Mouse (Mus musculus) C2C12 (cell line): ENCODE data around the gene Wipf2.

Experiments
- CEBPB ChIP-seq: IDR thresholded peaks from one replicate; pipeline ENCODE4 v1.6.1; 2011; ENCODE audit warnings: low read depth, mild to moderate bottlenecking, control low read depth, moderate library complexity
- CTCF ChIP-seq: IDR thresholded peaks from one replicate; pipeline ENCODE4 v1.5.1; 2011; ENCODE audit not compliant: control insufficient read depth, insufficient read depth, insufficient read length
- MAX ChIP-seq: IDR thresholded peaks from one replicate; pipeline ENCODE4 v1.6.1; 2011; ENCODE audit warnings: mild to moderate bottlenecking, control low read depth
- MYOG ChIP-seq: IDR thresholded peaks from one replicate; pipeline ENCODE4 v1.6.1; 2011; ENCODE audit not compliant: control insufficient read depth, insufficient read length; ENCODE audit errors: extremely low read depth
- USF1 ChIP-seq: IDR thresholded peaks from one replicate; pipeline ENCODE4 v1.6.1; 2011; ENCODE audit warnings: low read depth, mild to moderate bottlenecking, control low read depth, moderate library complexity

DNA sequence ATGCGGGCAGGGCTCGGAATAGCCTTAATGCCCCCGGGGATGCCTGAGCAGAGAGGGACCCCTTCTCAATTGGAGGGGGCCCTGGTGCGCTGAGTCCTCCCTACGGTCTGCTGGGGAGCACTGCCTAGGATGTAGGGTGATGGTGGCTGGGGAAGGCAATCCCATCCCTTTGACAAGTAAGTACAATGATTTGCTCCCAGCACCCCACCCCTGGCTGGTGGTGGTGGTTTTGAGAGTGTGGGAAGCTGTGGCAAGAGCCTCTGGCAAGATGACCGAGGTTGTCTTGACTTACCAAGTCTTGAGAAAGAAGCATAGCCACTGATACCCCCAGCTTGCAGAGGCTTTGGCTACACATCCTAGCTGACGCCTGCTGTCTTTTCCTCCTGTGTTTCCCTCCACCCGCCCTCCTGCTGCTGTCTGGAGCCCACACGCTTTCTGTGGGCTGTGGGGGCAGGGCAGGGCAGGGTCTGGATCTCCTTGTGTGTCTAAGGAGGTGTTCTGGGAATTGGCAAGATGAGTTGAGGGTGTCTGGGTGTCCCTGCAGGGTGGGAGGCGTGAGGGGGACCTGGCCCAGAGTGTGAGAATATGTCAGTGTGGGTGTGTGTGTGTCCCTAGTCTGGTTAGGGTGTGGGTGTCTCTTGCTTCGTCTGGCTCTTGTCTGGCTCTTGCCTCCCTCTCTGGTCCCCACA, 76.7 kb downstream of the Wipf2 start:
- TF ChIP-seq CTCF = no peak
- TF ChIP-seq MAX = no peak
- TF ChIP-seq USF1 = no peak
- TF ChIP-seq CEBPB = no peak
- TF ChIP-seq MYOG = no peak
